Mouse (Mus musculus): ENCODE results near the gene Mterf1a. TPM values are rescaled to one million over a fixed set of nuclear protein-coding genes. Genes with fewer than 3 reads are reported as not detected.

Mterf1a gene
- polyA plus RNA-seq, 2 experiments: 5.2 to 7.8 TPM

DNA sequence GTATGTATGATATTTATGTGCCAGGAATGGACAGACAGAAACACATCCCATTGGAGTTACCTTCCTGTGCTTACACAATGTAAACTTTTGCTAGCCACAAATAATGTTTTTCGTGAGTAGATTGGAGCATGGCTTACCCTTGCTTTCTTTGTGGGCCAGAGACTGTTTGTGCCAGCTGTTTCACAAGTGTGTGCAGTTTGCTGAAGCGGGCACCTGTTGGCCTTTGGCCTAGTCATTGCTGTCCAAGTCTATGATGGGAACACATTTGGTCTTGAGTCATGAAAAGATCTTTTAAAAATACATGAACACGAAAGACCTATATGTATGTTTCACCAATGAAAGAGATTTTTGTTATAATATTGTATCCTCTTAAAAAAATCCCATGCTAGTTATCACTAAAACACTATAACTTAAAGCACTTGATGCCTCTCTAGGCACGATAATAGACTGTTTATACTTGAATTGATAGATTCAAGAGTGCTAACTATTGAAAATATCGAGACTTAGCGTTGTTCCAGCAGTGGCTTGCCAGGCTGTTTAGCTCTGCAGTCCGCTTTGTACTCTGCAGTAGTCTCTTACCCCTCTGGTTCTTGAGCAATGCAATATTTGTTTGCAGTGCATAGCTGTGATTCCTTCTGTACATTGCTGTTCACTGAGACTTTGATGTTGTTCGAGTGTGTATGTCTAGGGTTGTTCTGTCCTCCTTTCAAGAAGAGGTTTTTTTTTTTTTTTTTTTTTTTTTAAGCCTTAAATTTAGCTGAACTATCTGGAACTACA, 42.2 kb upstream of the Mterf1a start:
- Histone ChIP-seq H3K4me3 (replicated peaks; ENCODE audit: low read length) (no peak overlapping the region), H3K36me3 (ENCODE audit: control insufficient read depth, insufficient read depth, low read length) (peaks cover 3% of the 10 kb centered on the region; the same call in 1 of the 2 replicates), H3K9me3 (ENCODE audit: control insufficient read depth, low read length) (no peaks in the 10 kb centered on the region), H3K4me2 (replicated peaks; ENCODE audit: low read depth, low read length, severe bottlenecking) (no peak overlapping the region), H3K4me1 (ENCODE audit: control insufficient read depth, insufficient read depth, low read length) (no peaks in the 10 kb centered on the region), H3K9ac (ENCODE audit: low read depth, low read length, severe bottlenecking) (no peak overlapping the region), H3K27ac (replicated peaks; ENCODE audit: low read depth, low read length) (no peak overlapping the region), H3K27me3 (ENCODE audit: control insufficient read depth, insufficient read depth, low read length) (no peaks in the 10 kb centered on the region)
- DNase-seq (ENCODE audit: low spot score): no peak
- no peak for TF ChIP-seq POLR2A (IDR thresholded peaks at IDR 0.05; ENCODE audit: borderline replicate concordance, extremely low read depth, insufficient read depth, insufficient read length)
- WGBS: 91% methylated on average over 8 of the region's 8 CpGs
- no peak for ATAC-seq (ENCODE audit: low FRiP score, low read depth)

DNA sequence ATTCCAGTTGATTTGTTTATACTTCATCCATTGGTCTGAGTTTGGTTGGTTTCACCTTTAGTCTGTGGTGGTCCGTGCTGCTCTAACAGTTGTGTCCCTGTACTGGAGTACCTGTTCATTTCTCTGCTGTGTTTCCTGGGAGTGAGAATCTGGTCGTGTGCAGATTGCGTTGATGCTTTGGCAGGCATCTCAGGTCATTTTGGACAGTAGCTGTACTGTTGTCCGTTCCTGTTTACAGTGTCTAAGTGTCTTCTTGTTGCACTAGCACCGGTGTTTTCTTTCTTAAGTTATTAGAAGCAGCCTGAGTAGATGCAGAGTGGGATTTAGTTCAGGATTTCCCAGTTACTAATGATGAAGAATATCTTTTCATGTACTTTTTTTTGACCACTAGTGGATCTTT, 41.5 kb upstream of the Mterf1a start:
- H3K4me1 ChIP-seq (ENCODE audit: control insufficient read depth, insufficient read depth, low read length): peaks cover 5% of the 10 kb centered on the region; the same call in 1 of the 2 replicates
- no peak overlapping the region for H3K9ac ChIP-seq (ENCODE audit: low read depth, low read length, severe bottlenecking)
- no peak for TF ChIP-seq POLR2A (IDR thresholded peaks at IDR 0.05; ENCODE audit: borderline replicate concordance, extremely low read depth, insufficient read depth, insufficient read length)
- no peaks in the 10 kb centered on the region for H3K27me3 ChIP-seq (ENCODE audit: control insufficient read depth, insufficient read depth, low read length)
- H3K4me2 ChIP-seq (replicated peaks; ENCODE audit: low read depth, low read length, severe bottlenecking): no peak overlapping the region
- H3K36me3 ChIP-seq (ENCODE audit: control insufficient read depth, insufficient read depth, low read length): peaks cover 3% of the 10 kb centered on the region; the same call in 1 of the 2 replicates
- WGBS: 90% methylated on average over 5 of the region's 5 CpGs
- no peak for ATAC-seq (ENCODE audit: low FRiP score, low read depth)
- H3K27ac ChIP-seq (replicated peaks; ENCODE audit: low read depth, low read length): no peak overlapping the region
- H3K9me3 ChIP-seq (ENCODE audit: control insufficient read depth, low read length): no peaks in the 10 kb centered on the region
- no peak overlapping the region for H3K4me3 ChIP-seq (replicated peaks; ENCODE audit: low read length)
- no peak for DNase-seq (ENCODE audit: low spot score)

DNA sequence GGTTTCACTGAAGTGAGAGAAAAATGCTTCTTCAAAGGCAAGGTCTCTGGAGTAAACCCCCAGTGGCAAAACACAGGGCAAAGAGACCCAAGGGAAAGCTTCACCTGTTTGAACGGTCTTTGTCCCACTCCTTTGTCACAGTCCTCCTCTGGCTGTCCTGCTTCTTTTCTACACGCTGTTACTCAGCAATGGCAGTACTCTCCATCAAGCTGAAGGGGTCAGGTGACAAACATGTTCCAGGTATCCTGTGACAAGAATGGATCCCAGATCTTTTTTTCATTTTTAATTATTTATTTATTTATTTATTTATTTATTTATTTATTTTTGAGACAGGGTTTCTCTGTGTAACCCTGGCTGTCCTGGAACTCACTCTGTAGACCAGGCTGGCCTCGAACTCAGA, 39.8 kb upstream of the Mterf1a start:
- H3K36me3 ChIP-seq (ENCODE audit: control insufficient read depth, insufficient read depth, low read length): peaks cover 2% of the 10 kb centered on the region; the same call in 1 of the 2 replicates
- no peak overlapping the region for H3K4me2 ChIP-seq (replicated peaks; ENCODE audit: low read depth, low read length, severe bottlenecking)
- DNase-seq (ENCODE audit: low spot score): no peak
- peaks cover 15% of the 10 kb centered on the region for H3K4me1 ChIP-seq (ENCODE audit: control insufficient read depth, insufficient read depth, low read length)
- no peak for TF ChIP-seq POLR2A (IDR thresholded peaks at IDR 0.05; ENCODE audit: borderline replicate concordance, extremely low read depth, insufficient read depth, insufficient read length)
- ATAC-seq (ENCODE audit: low FRiP score, low read depth): no peak
- no peaks in the 10 kb centered on the region for H3K27me3 ChIP-seq (ENCODE audit: control insufficient read depth, insufficient read depth, low read length)
- no peaks in the 10 kb centered on the region for H3K9me3 ChIP-seq (ENCODE audit: control insufficient read depth, low read length)
- 86% methylated on average over 3 of the region's 3 CpGs for WGBS
- H3K9ac ChIP-seq (ENCODE audit: low read depth, low read length, severe bottlenecking): no peak overlapping the region
- no peak overlapping the region for H3K4me3 ChIP-seq (replicated peaks; ENCODE audit: low read length)
- no peak overlapping the region for H3K27ac ChIP-seq (replicated peaks; ENCODE audit: low read depth, low read length)

DNA sequence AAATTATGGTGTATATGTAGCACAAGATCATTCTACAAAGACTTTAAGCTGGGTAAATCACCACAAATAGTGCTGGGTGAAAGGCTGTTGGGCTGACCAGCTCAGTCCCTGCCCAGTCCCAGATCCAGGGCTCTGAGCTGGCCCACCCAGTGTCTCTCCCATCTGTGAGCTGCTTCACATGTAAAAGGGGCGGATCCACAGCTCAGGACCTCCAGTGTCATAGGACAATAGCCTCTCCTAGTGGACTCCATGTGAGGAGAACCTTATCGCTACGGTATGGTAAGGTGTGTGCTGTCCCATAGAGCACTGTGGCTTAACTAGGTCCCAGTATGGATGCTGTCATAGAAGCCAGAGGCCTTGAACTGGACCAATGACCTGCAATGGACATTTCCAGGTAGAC, 37.9 kb upstream of the Mterf1a start:
- Histone ChIP-seq H3K4me1 (ENCODE audit: control insufficient read depth, insufficient read depth, low read length) (peaks cover 18% of the 10 kb centered on the region), H3K9ac (ENCODE audit: low read depth, low read length, severe bottlenecking) (no peak overlapping the region), H3K27ac (replicated peaks; ENCODE audit: low read depth, low read length) (no peak overlapping the region), H3K36me3 (ENCODE audit: control insufficient read depth, insufficient read depth, low read length) (no peaks in the 10 kb centered on the region), H3K4me3 (replicated peaks; ENCODE audit: low read length) (no peak overlapping the region), H3K9me3 (ENCODE audit: control insufficient read depth, low read length) (no peaks in the 10 kb centered on the region), H3K27me3 (ENCODE audit: control insufficient read depth, insufficient read depth, low read length) (no peaks in the 10 kb centered on the region), H3K4me2 (replicated peaks; ENCODE audit: low read depth, low read length, severe bottlenecking) (no peak overlapping the region)
- DNase-seq (ENCODE audit: low spot score): no peak
- no peak for ATAC-seq (ENCODE audit: low FRiP score, low read depth)
- no peak for TF ChIP-seq POLR2A (IDR thresholded peaks at IDR 0.05; ENCODE audit: borderline replicate concordance, extremely low read depth, insufficient read depth, insufficient read length)
- 93% methylated on average over 3 of the region's 3 CpGs for WGBS

DNA sequence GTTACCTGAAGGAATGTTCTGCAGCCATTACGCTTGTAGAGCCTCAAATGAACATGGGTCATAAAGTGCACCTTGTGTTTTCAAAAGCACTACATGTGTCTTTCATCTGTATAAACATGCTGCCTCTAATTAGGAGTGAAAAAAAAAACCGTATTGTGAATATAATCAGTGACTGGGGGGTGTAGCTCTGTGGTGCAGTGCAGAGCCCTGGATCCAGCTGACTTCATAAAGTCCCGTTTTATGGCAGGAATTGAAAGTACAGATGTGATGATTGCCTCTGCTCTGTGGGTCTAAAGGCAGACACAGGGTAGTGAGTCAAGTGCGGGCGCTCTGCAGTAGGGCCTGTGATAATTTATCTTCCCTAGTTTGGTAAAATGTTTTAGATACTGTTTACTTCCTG, 37.0 kb upstream of the Mterf1a start:
- Histone ChIP-seq H3K9me3 (ENCODE audit: control insufficient read depth, low read length) (no peaks in the 10 kb centered on the region), H3K27ac (replicated peaks; ENCODE audit: low read depth, low read length) (no peak overlapping the region), H3K4me2 (replicated peaks; ENCODE audit: low read depth, low read length, severe bottlenecking) (no peak overlapping the region; the same call in 1 of the 2 replicates), H3K4me1 (ENCODE audit: control insufficient read depth, insufficient read depth, low read length) (peaks cover 18% of the 10 kb centered on the region), H3K36me3 (ENCODE audit: control insufficient read depth, insufficient read depth, low read length) (no peaks in the 10 kb centered on the region), H3K4me3 (replicated peaks; ENCODE audit: low read length) (no peak overlapping the region), H3K9ac (ENCODE audit: low read depth, low read length, severe bottlenecking) (no peak overlapping the region), H3K27me3 (ENCODE audit: control insufficient read depth, insufficient read depth, low read length) (no peaks in the 10 kb centered on the region)
- no peak for TF ChIP-seq POLR2A (IDR thresholded peaks at IDR 0.05; ENCODE audit: borderline replicate concordance, extremely low read depth, insufficient read depth, insufficient read length)
- DNase-seq (ENCODE audit: low spot score) (no peak), ATAC-seq (ENCODE audit: low FRiP score, low read depth) (no peak)
- WGBS: 24% methylated on average over 5 of the region's 5 CpGs

All from limb, embryonic 14.5 days (tissue).